Mouse (Mus musculus) ES-E14 (cell line): ENCODE measurements around the gene Ergic1. TPM values are rescaled to one million over a fixed set of nuclear protein-coding genes. Genes with fewer than 3 reads are reported as not detected.

Experiments used
- DNase-seq: peaks from one replicate; pipeline ENCODE4 v3.0.0-alpha.2; 2013; ENCODE audit warnings: low read depth, low spot score
- H3K27ac ChIP-seq: 2 replicates; pipeline ENCODE4 v1.5.1; 2012; ENCODE audit warnings: low read depth, mild to moderate bottlenecking, low read length, moderate library complexity, mixed read lengths; ENCODE audit not compliant: poor library complexity, insufficient read depth, severe bottlenecking
- H3K36me3 ChIP-seq: 2 replicates; pipeline ENCODE4 v1.6.1; 2012; ENCODE audit warnings: mild to moderate bottlenecking, low read length, moderate library complexity, mixed read lengths; ENCODE audit not compliant: control insufficient read depth, poor library complexity, insufficient read depth, severe bottlenecking
- H3K4me1 ChIP-seq, 2 experiments: fragments of 150-350 bp in 1 of 2; sonication (generic) in 1 of 2; 2 replicates each; pipeline ENCODE4 v1.6.1; 2012; ENCODE audit warnings: low read length in 2 of 2, mild to moderate bottlenecking in 1 of 2, mixed read lengths in 1 of 2; ENCODE audit not compliant: control insufficient read depth in 2 of 2, insufficient read depth in 2 of 2, poor library complexity in 1 of 2
- H3K4me3 ChIP-seq, 2 experiments: fragments of 150-350 bp in 1 of 2; sonication (generic) in 1 of 2; 2 replicates each; pipeline ENCODE4 v1.5.1; 2012; ENCODE audit warnings: low read length in 2 of 2, low read depth in 1 of 2, mild to moderate bottlenecking in 1 of 2, mixed read lengths in 1 of 2; ENCODE audit not compliant: insufficient read depth in 1 of 2, poor library complexity in 1 of 2, severe bottlenecking in 1 of 2
- H3K9ac ChIP-seq: 2 replicates; pipeline ENCODE4 v1.6.1; 2012; ENCODE audit warnings: low read depth, mild to moderate bottlenecking, low read length, mixed read lengths; ENCODE audit not compliant: poor library complexity, insufficient read depth, severe bottlenecking
- H3K9me3 ChIP-seq: fragments of 150-350 bp; sonication (generic); 2 replicates; pipeline ENCODE4 v1.6.1; 2012; ENCODE audit warnings: low read depth, mild to moderate bottlenecking, low read length; ENCODE audit not compliant: control insufficient read depth, insufficient read depth
- CHD2 ChIP-seq: IDR thresholded peaks from 2 replicates; pipeline ENCODE4 v1.6.1; 2014; ENCODE audit warnings: mild to moderate bottlenecking, low read depth, low read length, inconsistent platforms
- HCFC1 ChIP-seq: IDR thresholded peaks from 2 replicates; pipeline ENCODE4 v1.6.1; 2012; ENCODE audit warnings: low read length, inconsistent platforms, borderline replicate concordance; ENCODE audit not compliant: insufficient read depth
- MAFK ChIP-seq: IDR thresholded peaks from 2 replicates; pipeline ENCODE4 v1.6.1; 2014; ENCODE audit warnings: mild to moderate bottlenecking, low read depth, low read length, inconsistent platforms; ENCODE audit not compliant: insufficient read depth
- ZC3H11A ChIP-seq: IDR thresholded peaks from 2 replicates; pipeline ENCODE4 v1.6.1; 2012; ENCODE audit warnings: low read depth, mild to moderate bottlenecking, inconsistent platforms, low read length, borderline replicate concordance
- ZNF384 ChIP-seq: IDR thresholded peaks from 2 replicates; pipeline ENCODE4 v1.6.1; 2012; ENCODE audit warnings: low read depth, low read length, inconsistent platforms
- in situ Hi-C, 2 experiments: fragments of 600-800 bp; cut with MboI; formaldehyde crosslinking; loops; one replicate each; pipeline ENCODE4 v1.15.1; 2025; ENCODE audit warnings: low sequenced_read_pairs in 2 of 2, inconsistent platforms in 1 of 2; ENCODE audit not compliant: unreplicated experiment in 2 of 2
- total RNA-seq: library from RNA; depleted of rRNA; stranded (reverse); fragments of 300-350 nt; gene quantifications from 2 replicates; pipeline ENCODE4 v1.2.3, GENCODE M21; 2012

Ergic1 gene
- total RNA-seq, 1 experiment = 97.5 TPM

- Histone ChIP-seq H3K9ac (no peak overlapping the region), H3K9me3 (no peaks in the 10 kb centered on the region), H3K27ac (no peak overlapping the region), H3K36me3 (no peaks in the 10 kb centered on the region), H3K4me3 (no peak overlapping the region), H3K4me1 (no peaks in the 10 kb centered on the region; a peak in 1 of 4 replicates)
- in situ Hi-C loops = no loop called here
- DNase-seq = no peak
- TF ChIP-seq ZNF384 = no peak
- no peak for TF ChIP-seq CHD2
- no peak for TF ChIP-seq HCFC1
- no peak for TF ChIP-seq ZC3H11A
- TF ChIP-seq MAFK = no peak
These were observed 36.5 kb upstream of the Ergic1 start for GRCm38 (mm10) chr17:26524801-26525200.

GRCm38 (mm10) chr17:26525316-26525715 lies 36.0 kb upstream of the Ergic1 start:
- Histone ChIP-seq H3K9ac (no peak overlapping the region), H3K27ac (no peak overlapping the region), H3K4me1 (no peaks in the 10 kb centered on the region; a peak in 1 of 4 replicates), H3K36me3 (no peaks in the 10 kb centered on the region), H3K4me3 (no peak overlapping the region), H3K9me3 (no peaks in the 10 kb centered on the region)
- no peak for DNase-seq
- in situ Hi-C loops = no loop called here
- TF ChIP-seq MAFK = no peak
- TF ChIP-seq HCFC1 = no peak
- TF ChIP-seq CHD2 = no peak
- no peak for TF ChIP-seq ZC3H11A
- TF ChIP-seq ZNF384 = no peak

GRCm38 (mm10) chr17:26527291-26527690 lies 34.0 kb upstream of the Ergic1 start:
- DNase-seq = no peak
- in situ Hi-C loops = no loop called here
- Histone ChIP-seq H3K9ac (no peak overlapping the region), H3K9me3 (no peaks in the 10 kb centered on the region), H3K4me3 (no peak overlapping the region), H3K4me1 (no peaks in the 10 kb centered on the region; a peak in 1 of 4 replicates), H3K36me3 (no peaks in the 10 kb centered on the region), H3K27ac (no peak overlapping the region)
- TF ChIP-seq CHD2 (no peak), MAFK (no peak), HCFC1 (no peak), ZC3H11A (no peak), ZNF384 (no peak)

- no peak for TF ChIP-seq MAFK
- no peak for TF ChIP-seq HCFC1
- no peak for TF ChIP-seq ZC3H11A
- no peak for TF ChIP-seq ZNF384
- TF ChIP-seq CHD2 = no peak
- Histone ChIP-seq H3K9ac (no peak overlapping the region), H3K27ac (no peak overlapping the region), H3K9me3 (no peaks in the 10 kb centered on the region), H3K36me3 (no peaks in the 10 kb centered on the region), H3K4me3 (no peak overlapping the region), H3K4me1 (no peaks in the 10 kb centered on the region; a peak in 1 of 4 replicates)
- in situ Hi-C loops = no loop called here
- no peak for DNase-seq
These were observed 32.5 kb upstream of the Ergic1 start for GRCm38 (mm10) chr17:26528751-26529150.

GRCm38 (mm10) chr17:26529791-26530241 lies 31.5 kb upstream of the Ergic1 start:
- Histone ChIP-seq H3K9ac (no peak overlapping the region), H3K4me1 (no peaks in the 10 kb centered on the region; a peak in 1 of 4 replicates), H3K27ac (no peak overlapping the region), H3K9me3 (no peaks in the 10 kb centered on the region), H3K4me3 (no peak overlapping the region), H3K36me3 (no peaks in the 10 kb centered on the region)
- in situ Hi-C loops = no loop called here
- no peak for DNase-seq
- no peak for TF ChIP-seq CHD2
- TF ChIP-seq ZC3H11A = no peak
